8 mouse cellular contexts compared by ENCODE assay signal in the genomic region with DNA sequence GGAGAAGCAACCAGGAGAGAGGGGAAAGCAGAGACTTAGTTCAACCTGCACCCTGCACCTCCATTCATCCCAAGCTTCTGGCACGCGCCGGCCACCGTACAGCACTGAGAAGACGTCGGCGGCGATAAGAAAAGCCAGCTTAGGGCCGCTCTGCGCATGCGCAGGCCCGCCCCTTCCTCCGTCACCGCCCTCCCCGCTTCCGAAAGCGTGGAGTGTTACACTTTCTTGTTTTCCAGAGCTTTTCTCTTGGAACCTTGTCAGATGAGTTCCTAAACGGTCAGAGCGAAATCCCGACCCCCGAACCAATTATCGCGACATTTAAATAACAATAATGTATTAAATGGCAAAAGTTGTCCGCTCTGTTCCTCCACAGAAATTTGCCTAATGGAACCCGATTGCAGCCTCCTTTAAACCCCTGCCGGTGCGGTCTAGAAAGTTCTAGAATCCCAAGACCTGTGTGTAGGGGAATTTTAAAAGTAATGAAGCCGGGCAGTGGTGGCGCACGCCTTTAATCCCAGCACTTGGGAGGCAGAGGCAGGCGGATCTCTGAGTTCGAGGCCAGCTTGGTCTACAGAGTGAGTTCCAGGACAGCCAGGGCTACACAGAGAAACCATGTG. TPM values are rescaled to one million over a fixed set of nuclear protein-coding genes. Genes with fewer than 3 reads are reported as not detected.
DNase-seq lines count a peak whose midpoint lies in the region; ATAC-seq lines count a peak whose summit lies in the region.

A gene (minus strand): TSS at position 116 of the 617 bp plus-strand sequence.

- H3K36me3 ChIP-seq in intestine, embryonic 14.5 days (ENCODE audit: control insufficient read depth, insufficient read depth, low read length): 0 out of 2 replicates have a peak, but pooled peaks cover 6% of the 10 kb centered on the region

- H3K4me3 ChIP-seq in intestine, embryonic 14.5 days (ENCODE audit: low read depth, low read length): peak within 1 kb of the TSS; percentile 68

- intact Hi-C loops in left cerebral cortex, postnatal 14 days (cut with DNase I): loop anchor here (5.0 to 10.0 kb wide), 2 partner anchors 100 to 177 kb away; a partner anchor contains a TSS

- peak; percentile 95 to 96 for DNase-seq in adrenal gland, adult 18-20 months (ENCODE audit: low spot score in 2 of 2)
- peak; percentile 94 for DNase-seq in embryo, embryonic 11 days
- DNase-seq in gastrocnemius, postnatal 25 days: peak; percentile 90
- DNase-seq in intestine, embryonic 14.5 days (ENCODE audit: low spot score): peak; percentile 96
- DNase-seq in left cerebral cortex, postnatal 14 days (ENCODE audit: low spot score in 2 of 2): peak; percentile 97
- DNase-seq in mesoderm, embryonic 11.5 days (ENCODE audit: low read depth, low spot score): peak; percentile 95
- DNase-seq in right cerebral cortex, postnatal 36 days (ENCODE audit: low spot score in 2 of 2): peak; percentile 92
- DNase-seq in yolk sac, embryonic 10.5 days (ENCODE audit: low spot score): peak; percentile 89

- peaks cover 8% of the 10 kb centered on the region; the same call in 1 of the 2 replicates for H3K4me1 ChIP-seq in intestine, embryonic 14.5 days (replicated peaks; ENCODE audit: control insufficient read depth, insufficient read depth, low read length)

- peak within 1 kb of the TSS; percentile 57 for H3K4me2 ChIP-seq in intestine, embryonic 14.5 days (ENCODE audit: low read length)

- H3K27me3 ChIP-seq in intestine, embryonic 14.5 days (replicated peaks; ENCODE audit: control insufficient read depth, insufficient read depth, low read length): no peaks in the 10 kb centered on the region

- H3K27ac ChIP-seq in intestine, embryonic 14.5 days (ENCODE audit: low read depth): peak within 1 kb of the TSS; percentile 79

- ATAC-seq in intestine, embryonic 14.5 days (replicated peaks; ENCODE audit: low FRiP score, low TSS enrichment, low read depth): peak; percentile 90

- no peaks in the 10 kb centered on the region for H3K9me3 ChIP-seq in intestine, embryonic 14.5 days (ENCODE audit: control insufficient read depth, low read length)

- H3K9ac ChIP-seq in intestine, embryonic 14.5 days (ENCODE audit: low read length): peak within 1 kb of the TSS; percentile 71

- 10% methylated on average over 32 of the region's 32 CpGs for WGBS in intestine, embryonic 14.5 days

RNA-seq across cellular contexts. Expression of the gene that starts here (rescaled TPM):
- total RNA-seq in adrenal gland, adult 18-20 months (2021): 10 to 100 TPM; 21.6 to 23.1 TPM
- 1 to 10 TPM; 3.8 to 4.7 TPM for total RNA-seq in gastrocnemius, postnatal 25 days (2021)
- 27.2 and 30.0 TPM in 2 replicates for polyA plus RNA-seq in intestine, embryonic 14.5 days (2014; fragmentation: Nextera tagmentation; extraction: Ambion mirVana)
- total RNA-seq in left cerebral cortex, postnatal 14 days (2021): 10 to 100 TPM; 23.4 to 26.3 TPM

Comparison
In these comparisons a context has a peak if more than half of its experiments do, and no peak if none do; other contexts are left out.
1. Peak in every context shown above with its lines: DNase-seq, ATAC-seq, H3K4me3 ChIP-seq and H3K27ac ChIP-seq.